Mouse (Mus musculus): ENCODE data around the gene B4galt4. TPM values are rescaled to one million over a fixed set of nuclear protein-coding genes. Genes with fewer than 3 reads are reported as not detected.
"Not testable (repeated sequence)": the region's sequence is repeated elsewhere in the genome, so short reads cannot be mapped to it uniquely, and the experiment has no call there.

The B4galt4 gene
- polyA plus RNA-seq, 1 experiment from 2014 or later: 20.8 TPM

GRCm38 (mm10) chr16:38789966-38790365, 47.9 kb downstream of the B4galt4 start:
- no peak for ATAC-seq (ENCODE audit: insufficient read depth, low FRiP score)
- no peak overlapping the region for H3K4me2 ChIP-seq (ENCODE audit: low read depth, low read length)
- whole genome bisulfite sequencing: 72% methylated on average over 3 of the region's 3 CpGs
- no peak overlapping the region for H3K27ac ChIP-seq (ENCODE audit: low read length)
- no peak overlapping the region for H3K9ac ChIP-seq (ENCODE audit: low read length)
- H3K27me3 ChIP-seq (ENCODE audit: control insufficient read depth, insufficient read depth, low read length): no peaks in the 10 kb centered on the region
- H3K4me1 ChIP-seq (ENCODE audit: control insufficient read depth, insufficient read depth, low read length): no peaks in the 10 kb centered on the region
- H3K36me3 ChIP-seq (ENCODE audit: control insufficient read depth, insufficient read depth, low read length): no peaks in the 10 kb centered on the region
- H3K4me3 ChIP-seq (replicated peaks; ENCODE audit: low read length): no peak overlapping the region
- no peaks in the 10 kb centered on the region for H3K9me3 ChIP-seq (replicated peaks; ENCODE audit: control insufficient read depth, low read length)

- Histone ChIP-seq H3K27ac (ENCODE audit: low read length) (no peak overlapping the region), H3K36me3 (ENCODE audit: control insufficient read depth, insufficient read depth, low read length) (no peaks in the 10 kb centered on the region), H3K9me3 (replicated peaks; ENCODE audit: control insufficient read depth, low read length) (no peaks in the 10 kb centered on the region), H3K4me2 (ENCODE audit: low read depth, low read length) (no peak overlapping the region), H3K4me3 (replicated peaks; ENCODE audit: low read length) (no peak overlapping the region), H3K27me3 (ENCODE audit: control insufficient read depth, insufficient read depth, low read length) (no peaks in the 10 kb centered on the region), H3K4me1 (ENCODE audit: control insufficient read depth, insufficient read depth, low read length) (no peaks in the 10 kb centered on the region), H3K9ac (ENCODE audit: low read length) (no peak overlapping the region)
- WGBS: 39% methylated on average over 6 of the region's 6 CpGs
- no peak for ATAC-seq (ENCODE audit: insufficient read depth, low FRiP score)
These were observed 51.1 kb downstream of the B4galt4 start for GRCm38 (mm10) chr16:38793120-38793519.

- 33% methylated on average over 3 of the region's 3 CpGs for WGBS
These were observed 56.9 kb downstream of the B4galt4 start for GRCm38 (mm10) chr16:38798957-38799450.

GRCm38 (mm10) chr16:38800091-38800490, 58.0 kb downstream of the B4galt4 start, which contains the start of gene Upk1b:
TSS of gene Upk1b (minus strand) at chr16:38800328.
- Histone ChIP-seq H3K36me3 (ENCODE audit: control insufficient read depth, insufficient read depth, low read length) (no peaks in the 10 kb centered on the region), H3K9ac (ENCODE audit: low read length) (peak within 1 kb of the TSS; percentile 43; the same call in 1 of the 2 replicates), H3K4me2 (ENCODE audit: low read depth, low read length) (no peak within 1 kb of the TSS), H3K4me3 (replicated peaks; ENCODE audit: low read length) (peak within 1 kb of the TSS; percentile 17), H3K9me3 (replicated peaks; ENCODE audit: control insufficient read depth, low read length) (no peaks in the 10 kb centered on the region), H3K27me3 (ENCODE audit: control insufficient read depth, insufficient read depth, low read length) (no peaks in the 10 kb centered on the region), H3K4me1 (ENCODE audit: control insufficient read depth, insufficient read depth, low read length) (no peaks in the 10 kb centered on the region), H3K27ac (ENCODE audit: low read length) (peak within 1 kb of the TSS; percentile 23; the same call in 1 of the 2 replicates)
- ATAC-seq (ENCODE audit: insufficient read depth, low FRiP score): peak; percentile 74; the same call in 1 of the 2 replicates
- WGBS: 20% methylated on average over 10 of the region's 10 CpGs

More at GRCm38 (mm10) chr16:38798957-38799450, 56.9 kb downstream of the B4galt4 start:
- Histone ChIP-seq H3K36me3 (ENCODE audit: control insufficient read depth, insufficient read depth, low read length) (no peaks in the 10 kb centered on the region), H3K4me3 (replicated peaks; ENCODE audit: low read length) (peak overlapping the region; percentile 20; the same call in 1 of the 2 replicates), H3K9me3 (replicated peaks; ENCODE audit: control insufficient read depth, low read length) (no peaks in the 10 kb centered on the region), H3K4me1 (ENCODE audit: control insufficient read depth, insufficient read depth, low read length) (no peaks in the 10 kb centered on the region), H3K9ac (ENCODE audit: low read length) (no peak overlapping the region), H3K27me3 (ENCODE audit: control insufficient read depth, insufficient read depth, low read length) (no peaks in the 10 kb centered on the region), H3K4me2 (ENCODE audit: low read depth, low read length) (no peak overlapping the region), H3K27ac (ENCODE audit: low read length) (no peak overlapping the region; the same call in 1 of the 2 replicates)
- ATAC-seq (ENCODE audit: insufficient read depth, low FRiP score): no peak

- H3K27me3 ChIP-seq (ENCODE audit: control insufficient read depth, insufficient read depth, low read length); H3K4me3 ChIP-seq (replicated peaks; ENCODE audit: low read length); H3K36me3 ChIP-seq (ENCODE audit: control insufficient read depth, insufficient read depth, low read length); H3K9me3 ChIP-seq (replicated peaks; ENCODE audit: control insufficient read depth, low read length); H3K4me2 ChIP-seq (ENCODE audit: low read depth, low read length); H3K9ac ChIP-seq (ENCODE audit: low read length); ATAC-seq (ENCODE audit: insufficient read depth, low FRiP score); H3K27ac ChIP-seq (ENCODE audit: low read length); H3K4me1 ChIP-seq (ENCODE audit: control insufficient read depth, insufficient read depth, low read length): not testable (repeated sequence)
- WGBS: 89% methylated on average over 5 of the region's 5 CpGs
These were observed 65.7 kb downstream of the B4galt4 start for GRCm38 (mm10) chr16:38807796-38808195.

- Histone ChIP-seq H3K9me3 (replicated peaks; ENCODE audit: control insufficient read depth, low read length) (no peaks in the 10 kb centered on the region), H3K4me3 (replicated peaks; ENCODE audit: low read length) (no peak overlapping the region), H3K36me3 (ENCODE audit: control insufficient read depth, insufficient read depth, low read length) (no peaks in the 10 kb centered on the region), H3K4me2 (ENCODE audit: low read depth, low read length) (no peak overlapping the region), H3K4me1 (ENCODE audit: control insufficient read depth, insufficient read depth, low read length) (no peaks in the 10 kb centered on the region), H3K9ac (ENCODE audit: low read length) (no peak overlapping the region), H3K27ac (ENCODE audit: low read length) (no peak overlapping the region), H3K27me3 (ENCODE audit: control insufficient read depth, insufficient read depth, low read length) (no peaks in the 10 kb centered on the region)
- WGBS: 64% methylated on average over 5 of the region's 5 CpGs
- ATAC-seq (ENCODE audit: insufficient read depth, low FRiP score): no peak
These were observed 68.1 kb downstream of the B4galt4 start for GRCm38 (mm10) chr16:38810196-38810595.

GRCm38 (mm10) chr16:38812521-38812920, 70.5 kb downstream of the B4galt4 start:
- Histone ChIP-seq H3K4me1 (ENCODE audit: control insufficient read depth, insufficient read depth, low read length) (peaks cover 3% of the 10 kb centered on the region; the same call in 1 of the 2 replicates), H3K27me3 (ENCODE audit: control insufficient read depth, insufficient read depth, low read length) (no peaks in the 10 kb centered on the region), H3K9me3 (replicated peaks; ENCODE audit: control insufficient read depth, low read length) (no peaks in the 10 kb centered on the region), H3K4me2 (ENCODE audit: low read depth, low read length) (no peak overlapping the region), H3K4me3 (replicated peaks; ENCODE audit: low read length) (no peak overlapping the region), H3K9ac (ENCODE audit: low read length) (no peak overlapping the region), H3K27ac (ENCODE audit: low read length) (no peak overlapping the region), H3K36me3 (ENCODE audit: control insufficient read depth, insufficient read depth, low read length) (no peaks in the 10 kb centered on the region)
- WGBS: 29% methylated on average over 8 of the region's 8 CpGs
- no peak for ATAC-seq (ENCODE audit: insufficient read depth, low FRiP score)

Other genes starting within 250 kb of the B4galt4 start
- 23.1 and 25.8 TPM in 2 replicates for gene Timmdc1, start 219.6 kb upstream of the B4galt4 start, polyA plus RNA-seq (2015; fragmentation: Nextera tagmentation; extraction: Ambion mirVana)
- gene Poglut1, start 192.0 kb upstream of the B4galt4 start, polyA plus RNA-seq (2015; fragmentation: Nextera tagmentation; extraction: Ambion mirVana): 43.3 and 44.4 TPM in 2 replicates
- gene Tmem39a, start 183.6 kb upstream of the B4galt4 start, polyA plus RNA-seq (2015; fragmentation: Nextera tagmentation; extraction: Ambion mirVana): 106 and 110 TPM in 2 replicates
- gene Arhgap31, start 29.0 kb upstream of the B4galt4 start, polyA plus RNA-seq (2015; fragmentation: Nextera tagmentation; extraction: Ambion mirVana): 8.8 and 10.9 TPM in 2 replicates
- 73.9 and 99.9 TPM in 2 replicates for gene Upk1b, start 58.1 kb downstream of the B4galt4 start, polyA plus RNA-seq (2015; fragmentation: Nextera tagmentation; extraction: Ambion mirVana)
- not detected in 2 replicates for gene 4930435E12Rik, start 86.5 kb downstream of the B4galt4 start, polyA plus RNA-seq (2015; fragmentation: Nextera tagmentation; extraction: Ambion mirVana)
- gene Igsf11, start 150.4 kb downstream of the B4galt4 start, polyA plus RNA-seq (2015; fragmentation: Nextera tagmentation; extraction: Ambion mirVana): 1.2 and 1.5 TPM in 2 replicates